Mouse (Mus musculus): ENCODE measurements around the gene Nav2. TPM values are rescaled to one million over a fixed set of nuclear protein-coding genes. Genes with fewer than 3 reads are reported as not detected.

The Nav2 gene
- polyA plus RNA-seq, 1 experiment from 2014 or later = 36.1 TPM

DNA sequence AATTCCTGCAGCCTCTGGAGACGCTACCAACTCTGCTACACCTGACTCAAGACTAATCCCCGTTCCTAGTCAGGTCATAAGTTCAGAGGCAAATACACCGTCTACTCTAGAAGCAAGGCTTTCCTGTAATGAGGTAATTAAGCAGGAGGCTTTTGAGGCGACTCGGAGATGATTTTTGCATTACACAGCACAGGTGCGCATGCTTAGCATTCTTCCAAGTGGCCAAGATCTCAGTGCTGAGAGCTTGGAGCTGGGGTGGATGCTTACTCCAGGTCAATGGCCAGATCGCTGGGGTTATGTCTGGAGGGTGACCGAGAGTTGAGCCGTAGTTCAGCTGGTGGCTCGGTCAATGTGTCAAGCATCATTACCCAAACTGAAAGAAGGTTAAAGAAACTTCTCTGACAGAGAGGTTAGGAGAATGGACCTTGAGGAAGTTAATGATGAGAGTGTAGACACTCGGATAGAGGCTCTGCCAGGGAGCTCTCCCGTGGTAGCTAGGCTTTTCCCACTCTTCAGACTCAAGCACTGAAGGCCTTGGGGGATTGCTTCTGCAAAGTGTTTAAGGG, 161.0 kb downstream of the Nav2 start:
- ATAC-seq (ENCODE audit: low FRiP score) (no peak), DNase-seq (ENCODE audit: low spot score) (no peak)
- no peak overlapping the region for H3K4me2 ChIP-seq (replicated peaks; ENCODE audit: low read depth, low read length)
- H3K27ac ChIP-seq (ENCODE audit: low read depth, low read length) = no peak overlapping the region
- H3K9ac ChIP-seq (ENCODE audit: low read depth, low read length) = no peak overlapping the region
- no peak overlapping the region for H3K4me3 ChIP-seq (ENCODE audit: low read depth, low read length)
- H3K4me1 ChIP-seq (replicated peaks; ENCODE audit: control insufficient read depth, insufficient read depth, low read length) = peaks cover 32% of the 10 kb centered on the region
- H3K9me3 ChIP-seq (ENCODE audit: control insufficient read depth, low read length) = no peaks in the 10 kb centered on the region
- no peaks in the 10 kb centered on the region for H3K36me3 ChIP-seq (ENCODE audit: control insufficient read depth, insufficient read depth, low read length)
- 45% methylated on average over 12 of the region's 12 CpGs for WGBS
- no peaks in the 10 kb centered on the region for H3K27me3 ChIP-seq (ENCODE audit: control insufficient read depth, insufficient read depth, low read length)

DNA sequence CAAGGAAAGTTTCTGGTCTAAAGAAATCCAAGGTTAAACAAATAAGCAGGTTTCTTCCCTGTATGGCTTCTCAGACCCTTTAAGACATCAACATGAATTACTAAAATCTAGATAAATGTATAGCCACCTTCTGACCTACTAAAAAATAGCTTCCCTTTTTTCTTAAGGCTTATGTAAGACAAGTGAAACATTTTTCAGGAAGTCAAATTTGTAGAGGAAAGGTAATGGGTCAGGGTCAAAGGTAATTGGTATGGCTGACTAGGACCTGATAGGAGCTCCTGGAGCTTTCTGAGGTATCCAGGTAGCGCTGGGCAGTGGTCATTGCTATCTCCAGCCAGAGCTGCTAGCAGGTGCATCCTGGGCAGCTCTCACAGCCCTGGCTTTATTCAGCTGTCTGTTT, 162.1 kb downstream of the Nav2 start:
- Histone ChIP-seq H3K4me3 (ENCODE audit: low read depth, low read length) (no peak overlapping the region), H3K4me1 (replicated peaks; ENCODE audit: control insufficient read depth, insufficient read depth, low read length) (peaks cover 28% of the 10 kb centered on the region), H3K4me2 (replicated peaks; ENCODE audit: low read depth, low read length) (no peak overlapping the region), H3K27ac (ENCODE audit: low read depth, low read length) (peak overlapping the region; percentile 72; the same call in 1 of the 2 replicates), H3K36me3 (ENCODE audit: control insufficient read depth, insufficient read depth, low read length) (no peaks in the 10 kb centered on the region), H3K27me3 (ENCODE audit: control insufficient read depth, insufficient read depth, low read length) (no peaks in the 10 kb centered on the region), H3K9ac (ENCODE audit: low read depth, low read length) (no peak overlapping the region), H3K9me3 (ENCODE audit: control insufficient read depth, low read length) (no peaks in the 10 kb centered on the region)
- ATAC-seq (ENCODE audit: low FRiP score) (peak; percentile 36), DNase-seq (ENCODE audit: low spot score) (no peak)
- 52% methylated on average over 1 of the region's 1 CpGs for WGBS

DNA sequence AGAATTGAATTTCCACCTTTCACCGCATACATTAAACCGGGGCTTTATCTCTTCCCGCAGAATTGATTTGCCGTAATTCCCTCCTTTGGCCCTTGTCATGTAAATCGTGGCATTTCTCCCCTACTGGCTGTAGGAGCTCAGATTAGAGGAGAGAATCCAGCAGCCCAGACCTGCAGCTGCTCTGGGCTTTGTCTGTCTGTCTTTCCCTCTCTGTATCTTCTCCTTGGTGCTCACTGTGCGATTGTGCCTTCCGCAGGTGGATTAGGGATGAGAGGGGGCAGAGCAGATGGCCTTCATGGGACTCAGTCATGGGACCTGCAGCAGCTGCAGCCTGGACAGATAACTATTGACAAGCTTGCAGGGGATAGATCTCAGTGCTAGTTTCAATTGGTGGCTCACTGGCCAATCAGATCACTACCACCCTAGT, 162.6 kb downstream of the Nav2 start:
- DNase-seq (ENCODE audit: low spot score) = no peak
- no peak overlapping the region for H3K4me2 ChIP-seq (replicated peaks; ENCODE audit: low read depth, low read length)

DNA sequence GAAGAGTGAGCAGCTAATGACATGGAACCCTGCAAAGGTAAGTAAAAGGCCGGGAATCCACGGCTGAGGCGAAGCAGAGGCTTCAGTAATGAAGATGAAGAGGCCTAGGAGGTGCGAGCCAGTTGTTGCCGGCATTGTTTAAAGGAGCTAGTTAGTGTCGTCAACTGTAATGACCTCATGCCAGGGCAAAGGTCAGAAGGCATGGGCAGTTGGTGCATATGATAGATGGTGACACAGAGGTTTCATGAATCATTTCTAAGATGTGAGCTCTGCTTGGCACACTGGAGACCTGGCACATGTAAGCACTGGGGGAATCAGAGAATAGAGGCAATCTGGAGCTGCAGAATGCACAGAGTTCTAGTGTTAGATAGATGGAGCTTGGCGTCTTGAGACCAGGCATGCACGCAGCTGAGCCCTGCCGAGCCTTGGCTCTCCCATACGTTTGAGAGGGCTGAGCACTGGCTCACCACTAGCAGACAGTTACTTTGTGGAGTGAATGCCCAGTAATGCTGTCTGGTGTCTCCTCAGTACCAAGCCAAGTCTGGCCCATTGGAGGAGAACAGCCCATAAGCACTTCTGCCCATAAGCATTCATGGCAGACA, 166.9 kb downstream of the Nav2 start:
- Histone ChIP-seq H3K27ac (ENCODE audit: low read depth, low read length) (peak overlapping the region; percentile 58; the same call in 1 of the 2 replicates), H3K27me3 (ENCODE audit: control insufficient read depth, insufficient read depth, low read length) (no peaks in the 10 kb centered on the region), H3K4me3 (ENCODE audit: low read depth, low read length) (no peak overlapping the region), H3K36me3 (ENCODE audit: control insufficient read depth, insufficient read depth, low read length) (no peaks in the 10 kb centered on the region), H3K4me2 (replicated peaks; ENCODE audit: low read depth, low read length) (no peak overlapping the region), H3K9ac (ENCODE audit: low read depth, low read length) (no peak overlapping the region), H3K9me3 (ENCODE audit: control insufficient read depth, low read length) (no peaks in the 10 kb centered on the region), H3K4me1 (replicated peaks; ENCODE audit: control insufficient read depth, insufficient read depth, low read length) (peaks cover 18% of the 10 kb centered on the region)
- DNase-seq (ENCODE audit: low spot score) = no peak
- no peak; the same call in 1 of the 2 replicates for ATAC-seq (ENCODE audit: low FRiP score)
- 55% methylated on average over 10 of the region's 10 CpGs for WGBS

More for the DNA sequence above, 162.6 kb downstream of the Nav2 start:
- H3K27ac ChIP-seq (ENCODE audit: low read depth, low read length) = peak overlapping the region; percentile 72; the same call in 1 of the 2 replicates
- no peaks in the 10 kb centered on the region for H3K36me3 ChIP-seq (ENCODE audit: control insufficient read depth, insufficient read depth, low read length)
- peak; percentile 50 for ATAC-seq (ENCODE audit: low FRiP score)
- H3K9me3 ChIP-seq (ENCODE audit: control insufficient read depth, low read length) = no peaks in the 10 kb centered on the region
- H3K27me3 ChIP-seq (ENCODE audit: control insufficient read depth, insufficient read depth, low read length) = no peaks in the 10 kb centered on the region
- H3K4me1 ChIP-seq (replicated peaks; ENCODE audit: control insufficient read depth, insufficient read depth, low read length) = peaks cover 27% of the 10 kb centered on the region
- 12% methylated on average over 7 of the region's 7 CpGs for WGBS
- H3K9ac ChIP-seq (ENCODE audit: low read depth, low read length) = no peak overlapping the region
- H3K4me3 ChIP-seq (ENCODE audit: low read depth, low read length) = no peak overlapping the region

DNA sequence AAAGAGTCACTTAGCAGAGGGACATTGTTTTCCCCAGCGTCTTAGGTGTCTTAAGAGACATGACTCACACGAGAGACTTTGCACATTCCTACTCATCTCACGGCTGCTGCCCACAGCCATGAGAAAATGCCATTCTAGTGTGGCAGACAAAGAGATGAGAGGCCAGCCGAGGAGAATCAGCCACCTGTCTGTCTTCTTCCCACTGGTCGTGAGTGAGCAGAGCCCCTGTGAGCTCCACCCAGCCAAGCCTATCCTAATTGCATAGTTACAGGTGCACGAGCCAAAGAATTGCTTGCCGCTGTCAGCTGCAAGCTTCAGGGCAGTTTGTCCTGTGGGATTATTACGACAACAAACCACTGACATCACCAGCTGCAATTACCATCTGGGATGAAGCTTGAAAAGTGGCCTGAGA, 167.8 kb downstream of the Nav2 start:
- 45% methylated on average over 8 of the region's 8 CpGs for WGBS
- no peak for DNase-seq (ENCODE audit: low spot score)

DNA sequence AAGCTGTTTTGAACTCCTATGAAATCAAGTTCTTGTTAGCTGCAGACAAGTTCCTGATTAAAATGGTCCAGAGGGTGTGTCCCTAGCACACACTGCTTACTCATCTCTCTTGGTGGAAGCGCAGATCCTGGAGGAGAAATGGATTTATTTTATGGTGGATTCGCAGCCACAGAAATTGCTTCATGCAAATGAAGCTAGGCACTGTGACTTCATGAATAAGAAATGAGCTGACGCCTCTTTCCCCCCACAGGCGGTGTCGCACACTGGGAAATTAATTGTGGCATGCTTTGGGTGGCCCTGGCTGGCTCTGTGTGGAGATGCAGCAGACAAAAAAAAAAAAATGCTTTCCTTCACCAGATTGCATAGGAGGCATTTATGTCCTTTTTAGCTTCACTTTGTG, 170.4 kb downstream of the Nav2 start:
- DNase-seq (ENCODE audit: low spot score) (no peak), ATAC-seq (ENCODE audit: low FRiP score) (no peak)
- H3K4me3 ChIP-seq (ENCODE audit: low read depth, low read length) = no peak overlapping the region
- H3K27me3 ChIP-seq (ENCODE audit: control insufficient read depth, insufficient read depth, low read length) = no peaks in the 10 kb centered on the region
- H3K36me3 ChIP-seq (ENCODE audit: control insufficient read depth, insufficient read depth, low read length) = no peaks in the 10 kb centered on the region
- no peak overlapping the region for H3K4me2 ChIP-seq (replicated peaks; ENCODE audit: low read depth, low read length)
- H3K27ac ChIP-seq (ENCODE audit: low read depth, low read length) = no peak overlapping the region
- no peak overlapping the region for H3K9ac ChIP-seq (ENCODE audit: low read depth, low read length)
- WGBS = 45% methylated on average over 5 of the region's 5 CpGs
- H3K4me1 ChIP-seq (replicated peaks; ENCODE audit: control insufficient read depth, insufficient read depth, low read length) = peaks cover 16% of the 10 kb centered on the region
- no peaks in the 10 kb centered on the region for H3K9me3 ChIP-seq (ENCODE audit: control insufficient read depth, low read length)

More for the DNA sequence above, 167.8 kb downstream of the Nav2 start:
- no peak overlapping the region for H3K9ac ChIP-seq (ENCODE audit: low read depth, low read length)
- no peaks in the 10 kb centered on the region for H3K27me3 ChIP-seq (ENCODE audit: control insufficient read depth, insufficient read depth, low read length)
- H3K9me3 ChIP-seq (ENCODE audit: control insufficient read depth, low read length) = no peaks in the 10 kb centered on the region
- no peak overlapping the region for H3K27ac ChIP-seq (ENCODE audit: low read depth, low read length)
- no peak overlapping the region for H3K4me2 ChIP-seq (replicated peaks; ENCODE audit: low read depth, low read length)
- no peak overlapping the region for H3K4me3 ChIP-seq (ENCODE audit: low read depth, low read length)
- no peaks in the 10 kb centered on the region for H3K36me3 ChIP-seq (ENCODE audit: control insufficient read depth, insufficient read depth, low read length)
- ATAC-seq (ENCODE audit: low FRiP score) = no peak
- peaks cover 12% of the 10 kb centered on the region for H3K4me1 ChIP-seq (replicated peaks; ENCODE audit: control insufficient read depth, insufficient read depth, low read length)

DNA sequence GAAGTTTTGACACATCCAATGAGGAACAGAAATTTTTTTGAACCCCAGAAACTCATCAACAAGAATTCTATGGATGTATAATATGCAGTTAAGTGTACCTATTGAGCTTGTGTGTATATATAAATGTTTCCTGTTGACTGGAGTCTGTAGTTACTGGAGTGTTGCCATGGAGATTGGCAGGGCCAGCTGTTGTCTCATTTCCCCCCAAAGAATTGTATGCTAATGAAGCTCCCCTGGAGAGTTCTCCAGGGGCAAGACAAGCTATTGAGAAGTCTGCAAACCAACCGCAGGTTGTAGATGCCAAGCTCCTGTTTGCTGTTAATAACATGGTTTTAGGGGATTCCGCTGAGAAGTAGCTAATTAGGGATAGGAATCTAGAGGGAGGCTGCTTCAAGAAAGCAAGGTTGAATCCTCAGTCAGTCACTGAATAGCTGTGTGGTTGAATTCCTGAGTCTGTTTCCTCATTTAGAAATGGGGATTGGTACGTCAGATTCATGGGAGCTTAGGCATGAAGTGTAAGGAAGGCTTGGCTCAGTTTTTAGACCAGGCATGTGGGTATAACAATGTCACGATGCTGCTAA, 174.2 kb downstream of the Nav2 start:
- no peak overlapping the region for H3K4me2 ChIP-seq (replicated peaks; ENCODE audit: low read depth, low read length)
- H3K4me1 ChIP-seq (replicated peaks; ENCODE audit: control insufficient read depth, insufficient read depth, low read length) = peaks cover 14% of the 10 kb centered on the region
- H3K9me3 ChIP-seq (ENCODE audit: control insufficient read depth, low read length) = no peaks in the 10 kb centered on the region
- no peaks in the 10 kb centered on the region for H3K27me3 ChIP-seq (ENCODE audit: control insufficient read depth, insufficient read depth, low read length)
- DNase-seq (ENCODE audit: low spot score) = no peak
- 57% methylated on average over 4 of the region's 4 CpGs for WGBS
- H3K36me3 ChIP-seq (ENCODE audit: control insufficient read depth, insufficient read depth, low read length) = no peaks in the 10 kb centered on the region
- no peak for ATAC-seq (ENCODE audit: low FRiP score)
- H3K9ac ChIP-seq (ENCODE audit: low read depth, low read length) = no peak overlapping the region
- H3K4me3 ChIP-seq (ENCODE audit: low read depth, low read length) = no peak overlapping the region
- no peak overlapping the region for H3K27ac ChIP-seq (ENCODE audit: low read depth, low read length)

DNA sequence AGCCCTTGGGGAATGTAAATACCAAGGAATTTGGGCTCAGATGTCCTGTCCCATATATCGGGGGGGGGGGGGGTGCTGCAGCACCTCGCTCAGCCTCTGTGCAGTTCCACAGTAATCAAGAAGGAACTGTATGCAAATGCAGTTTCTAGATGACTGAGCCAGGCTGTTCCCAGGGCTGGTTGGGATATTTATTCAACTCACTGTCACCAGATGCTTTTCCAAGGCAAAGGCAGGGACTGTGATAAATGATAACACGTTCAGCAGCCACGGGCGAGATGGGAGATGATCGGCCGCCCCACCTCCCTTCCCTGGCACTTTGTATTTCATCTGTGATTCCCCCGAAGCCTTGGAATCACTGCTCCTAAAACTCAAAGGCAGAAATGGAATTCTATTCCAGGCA, 176.3 kb downstream of the Nav2 start:
- Histone ChIP-seq H3K27me3 (ENCODE audit: control insufficient read depth, insufficient read depth, low read length) (no peaks in the 10 kb centered on the region), H3K9ac (ENCODE audit: low read depth, low read length) (peak overlapping the region; percentile 1; the same call in 1 of the 2 replicates), H3K4me3 (ENCODE audit: low read depth, low read length) (no peak overlapping the region), H3K27ac (ENCODE audit: low read depth, low read length) (peak overlapping the region; percentile 70), H3K36me3 (ENCODE audit: control insufficient read depth, insufficient read depth, low read length) (no peaks in the 10 kb centered on the region), H3K4me2 (replicated peaks; ENCODE audit: low read depth, low read length) (0 out of 2 replicates have a peak overlapping the region, but pooled peaks have one; percentile 6), H3K9me3 (ENCODE audit: control insufficient read depth, low read length) (no peaks in the 10 kb centered on the region), H3K4me1 (replicated peaks; ENCODE audit: control insufficient read depth, insufficient read depth, low read length) (peaks cover 14% of the 10 kb centered on the region)
- WGBS = 36% methylated on average over 8 of the region's 8 CpGs
- ATAC-seq (ENCODE audit: low FRiP score) = peak; percentile 61
- DNase-seq (ENCODE audit: low spot score) = no peak

DNA sequence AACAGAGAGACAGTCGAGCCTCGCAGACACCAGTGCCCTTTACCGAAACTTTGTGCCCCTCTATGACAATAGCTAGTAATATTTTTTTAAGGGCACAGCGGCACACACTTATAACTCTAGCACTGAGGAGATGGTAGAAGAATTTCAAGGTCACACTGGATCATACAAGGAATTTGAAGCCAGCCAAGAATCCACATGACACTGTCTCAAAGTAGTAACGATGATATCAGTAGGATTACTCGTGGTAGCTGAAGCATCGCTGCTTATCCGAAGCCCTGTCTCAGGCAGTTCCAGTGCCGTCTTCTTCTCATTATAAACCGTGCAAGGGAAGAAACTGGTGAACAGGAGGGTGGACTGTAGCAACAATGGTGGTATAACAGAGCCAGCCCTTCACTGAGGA, 177.2 kb downstream of the Nav2 start:
- Histone ChIP-seq H3K4me1 (replicated peaks; ENCODE audit: control insufficient read depth, insufficient read depth, low read length) (peaks cover 14% of the 10 kb centered on the region), H3K27ac (ENCODE audit: low read depth, low read length) (no peak overlapping the region), H3K4me3 (ENCODE audit: low read depth, low read length) (no peak overlapping the region), H3K4me2 (replicated peaks; ENCODE audit: low read depth, low read length) (no peak overlapping the region), H3K27me3 (ENCODE audit: control insufficient read depth, insufficient read depth, low read length) (no peaks in the 10 kb centered on the region), H3K9me3 (ENCODE audit: control insufficient read depth, low read length) (no peaks in the 10 kb centered on the region), H3K9ac (ENCODE audit: low read depth, low read length) (no peak overlapping the region), H3K36me3 (ENCODE audit: control insufficient read depth, insufficient read depth, low read length) (no peaks in the 10 kb centered on the region)
- no peak for ATAC-seq (ENCODE audit: low FRiP score)
- DNase-seq (ENCODE audit: low spot score) = no peak
- 81% methylated on average over 10 of the region's 10 CpGs for WGBS

Measured in hindbrain, embryonic 11.5 days (tissue).